Mouse (Mus musculus) megakaryocyte, embryonic 14.5 days (primary cell): ENCODE measurements around the gene Xpo1. TPM values are rescaled to one million over a fixed set of nuclear protein-coding genes. Genes with fewer than 3 reads are reported as not detected.
A peak's percentile ranks its signal among the peaks of the same experiment; 100 is the strongest.

Source experiments
- H3K27me3 ChIP-seq: replicated peaks from 2 replicates; pipeline ENCODE3; 2012; ENCODE audit warnings: inconsistent platforms
- H3K36me3 ChIP-seq: replicated peaks from 2 replicates; pipeline ENCODE3; 2012; ENCODE audit warnings: low read length, inconsistent platforms, mixed read lengths
- H3K4me1 ChIP-seq: 2 replicates; pipeline ENCODE4 v1.6.1; 2012; ENCODE audit warnings: inconsistent platforms
- H3K4me3 ChIP-seq: replicated peaks from 2 replicates; pipeline ENCODE3; 2012; ENCODE audit warnings: moderate library complexity, mild to moderate bottlenecking, inconsistent platforms
- H3K9me3 ChIP-seq: 2 replicates; pipeline ENCODE4 v1.6.1; 2012; ENCODE audit warnings: inconsistent platforms
- FLI1 ChIP-seq: IDR thresholded peaks from 2 replicates; pipeline ENCODE4 v1.6.1; 2012; ENCODE audit warnings: low read length, inconsistent platforms, mixed read lengths
- GATA1 ChIP-seq: IDR thresholded peaks from 3 replicates; pipeline ENCODE4 v1.6.1; 2012; ENCODE audit warnings: mixed read lengths, low read length, inconsistent platforms, borderline replicate concordance
- polyA plus RNA-seq: library from polyadenylated mRNA; stranded (reverse); fragments of >175 nt; gene quantifications from 2 replicates; pipeline ENCODE4 v1.2.3, GENCODE M21; 2012; ENCODE audit warnings: low replicate concordance; ENCODE audit not compliant: insufficient read depth

The Xpo1 gene
- 3.2 and 4.6 TPM in 2 replicates for polyA plus RNA-seq

DNA sequence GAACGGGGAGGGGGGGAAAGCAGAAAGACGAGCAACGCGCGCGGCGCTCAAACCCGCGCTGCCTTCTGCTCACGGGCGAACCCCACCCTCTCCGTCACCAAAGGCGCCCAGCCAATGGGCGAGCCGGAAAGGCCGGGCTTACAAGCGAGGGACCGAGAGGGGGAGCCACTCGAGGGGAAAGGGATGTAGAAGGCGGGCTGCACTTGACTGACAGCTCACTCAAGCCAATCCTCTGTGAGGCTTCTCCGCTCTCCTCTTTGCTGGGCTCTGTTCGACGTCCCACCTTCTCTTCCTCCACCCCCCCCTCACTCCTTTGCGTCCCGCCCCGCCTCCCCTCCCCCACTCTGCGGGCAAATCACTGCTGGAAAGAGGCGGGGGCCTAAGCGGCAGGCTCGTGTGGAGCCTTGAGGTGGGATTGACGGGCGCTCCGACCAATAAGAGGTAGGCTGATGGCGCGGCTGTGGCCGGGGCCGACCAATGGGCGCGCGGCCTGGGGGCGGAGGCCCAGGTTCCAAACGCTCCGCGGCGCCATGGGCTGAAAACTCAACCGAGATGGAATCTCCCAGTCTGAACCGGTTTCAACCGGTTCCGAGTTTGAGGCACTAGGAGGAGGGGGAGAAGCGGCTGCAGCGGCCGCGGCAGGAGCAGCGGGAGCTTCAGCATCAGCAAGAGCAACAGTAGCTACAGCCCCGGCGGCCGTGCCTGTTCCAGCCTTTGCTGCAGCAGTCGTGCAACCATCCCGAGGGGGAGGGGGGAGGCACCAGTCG is at the start of gene Xpo1:
Gene Xpo1, plus strand, starts transcription at position 615 of the 767 bp plus-strand sequence.
- TF ChIP-seq GATA1 (no peak), FLI1 (no peak)
- H3K4me3 ChIP-seq = peak within 1 kb of the TSS; percentile 99
- H3K27me3 ChIP-seq = no peaks in the 10 kb centered on the region
- H3K9me3 ChIP-seq = no peaks in the 10 kb centered on the region
- H3K36me3 ChIP-seq = peaks cover 12% of the 10 kb centered on the region
- H3K4me1 ChIP-seq = peaks cover 34% of the 10 kb centered on the region

DNA sequence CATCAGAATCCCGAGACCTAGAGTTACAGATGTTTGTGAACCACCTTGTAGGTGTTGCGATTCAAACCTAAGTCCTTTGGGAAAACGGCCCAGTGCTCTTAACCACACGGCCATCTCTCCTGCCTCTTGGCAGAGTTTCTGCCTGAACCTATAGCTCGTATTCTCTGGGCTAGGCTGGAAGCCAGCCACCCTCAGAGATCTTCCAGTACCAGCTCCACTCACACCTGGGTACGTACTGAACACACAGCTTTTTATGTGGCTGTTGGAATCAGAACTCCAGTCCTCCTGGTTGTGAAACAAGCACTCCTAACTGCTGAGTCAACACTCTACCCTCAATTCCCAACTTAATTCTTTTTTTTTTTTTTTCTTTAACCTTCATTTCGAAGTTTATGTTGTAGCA is 46.1 kb upstream of the Xpo1 start:
- TF ChIP-seq FLI1 = no peak
- no peak for TF ChIP-seq GATA1
- no peak overlapping the region for H3K4me3 ChIP-seq
- H3K4me1 ChIP-seq = peaks cover 3% of the 10 kb centered on the region; the same call in 1 of the 2 replicates
- no peaks in the 10 kb centered on the region for H3K36me3 ChIP-seq
- H3K27me3 ChIP-seq = no peaks in the 10 kb centered on the region
- no peaks in the 10 kb centered on the region for H3K9me3 ChIP-seq

DNA sequence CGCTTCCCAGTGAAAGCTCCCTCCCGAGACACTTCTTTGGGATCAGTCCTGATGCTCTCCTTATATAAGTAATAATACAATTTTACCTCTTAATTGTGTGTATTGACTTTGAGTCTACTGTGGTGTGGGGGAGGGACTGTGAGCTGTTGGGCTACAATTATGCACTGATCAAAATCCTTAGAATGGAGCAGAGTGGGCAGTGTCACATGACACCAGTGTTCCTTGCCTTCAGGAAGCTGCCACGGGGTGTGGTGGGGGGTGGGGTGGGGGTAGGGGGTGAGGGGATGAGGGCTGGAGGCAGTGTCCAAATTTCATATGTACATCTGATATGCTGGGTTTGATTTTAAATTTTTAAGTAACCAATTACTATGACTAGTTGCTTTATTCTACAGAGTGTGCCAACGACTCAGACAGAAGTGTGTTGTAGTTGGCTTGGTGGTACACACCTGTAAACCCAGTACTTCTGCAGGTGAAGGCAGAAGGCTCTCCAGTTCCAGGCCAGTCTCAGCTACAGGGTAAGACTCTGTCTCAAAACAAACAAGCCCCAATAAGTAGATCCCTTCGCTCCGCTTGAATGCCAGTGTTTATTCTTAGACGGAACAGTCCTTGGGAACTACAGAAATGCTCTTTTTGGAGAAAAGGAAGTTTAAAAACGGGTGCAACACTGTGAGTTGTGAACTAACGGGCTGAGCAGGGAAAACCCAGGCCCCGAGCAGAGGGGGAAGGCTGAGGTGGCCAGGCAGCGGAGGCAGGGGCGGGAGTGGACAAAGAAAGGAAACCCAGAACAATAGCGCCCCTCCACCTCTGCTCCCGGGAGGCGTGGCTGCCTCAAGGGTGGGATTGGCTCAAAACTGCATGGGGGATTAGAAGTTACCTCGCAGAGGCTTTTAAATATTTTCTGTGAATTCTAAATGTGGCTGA is 45.0 kb upstream of the Xpo1 start:
- H3K4me1 ChIP-seq = peaks cover 3% of the 10 kb centered on the region; the same call in 1 of the 2 replicates
- H3K4me3 ChIP-seq = peak overlapping the region; percentile 14
- no peaks in the 10 kb centered on the region for H3K27me3 ChIP-seq
- no peaks in the 10 kb centered on the region for H3K9me3 ChIP-seq
- TF ChIP-seq FLI1 (no peak), GATA1 (no peak)
- no peaks in the 10 kb centered on the region for H3K36me3 ChIP-seq

DNA sequence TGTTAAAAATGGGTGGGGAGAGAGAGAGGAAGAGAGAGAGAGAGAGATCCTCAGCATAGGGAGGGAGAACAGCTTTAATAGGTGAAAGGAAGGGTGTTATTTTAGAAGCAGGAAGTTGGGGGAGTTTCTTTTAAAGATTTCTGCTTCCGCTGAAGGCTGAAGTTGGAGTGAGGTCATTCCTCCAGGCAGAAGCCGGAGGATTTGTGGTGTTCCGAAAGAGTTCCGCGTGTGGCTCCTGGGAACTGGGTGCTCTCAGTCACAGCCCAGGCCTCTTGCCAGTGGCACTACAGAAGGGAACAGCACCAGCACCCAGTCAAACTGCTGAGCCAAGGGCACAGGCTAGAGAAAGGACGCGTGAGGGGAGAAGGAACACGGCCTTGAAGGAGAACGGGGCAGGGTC is 38.4 kb upstream of the Xpo1 start:
- Histone ChIP-seq H3K36me3 (no peaks in the 10 kb centered on the region), H3K4me3 (no peak overlapping the region), H3K27me3 (no peaks in the 10 kb centered on the region), H3K9me3 (peaks cover 3% of the 10 kb centered on the region), H3K4me1 (no peaks in the 10 kb centered on the region)
- no peak for TF ChIP-seq GATA1
- no peak for TF ChIP-seq FLI1

DNA sequence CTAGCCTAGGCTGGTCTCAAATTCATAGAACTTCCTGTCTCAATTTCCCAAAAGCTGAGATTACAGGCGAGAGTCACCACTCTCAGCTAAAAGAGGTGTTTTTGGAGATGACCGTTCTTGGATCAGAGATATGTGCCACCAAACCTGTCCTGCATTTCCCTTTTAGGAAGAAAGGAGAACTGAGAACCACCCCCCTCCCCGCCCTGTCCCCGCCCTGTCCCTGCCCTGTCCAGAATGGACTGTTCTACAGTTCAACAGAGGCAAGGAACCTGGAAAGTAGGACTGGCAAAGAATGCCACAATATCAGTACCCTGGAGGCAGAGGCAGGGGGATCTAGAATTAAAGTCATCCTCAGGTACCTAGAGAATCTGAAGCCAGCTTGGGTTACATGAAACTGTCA is 19.8 kb upstream of the Xpo1 start:
- H3K27me3 ChIP-seq = no peaks in the 10 kb centered on the region
- H3K4me3 ChIP-seq = no peak overlapping the region
- H3K4me1 ChIP-seq = 0 out of 2 replicates have a peak, but pooled peaks cover 3% of the 10 kb centered on the region
- H3K9me3 ChIP-seq = no peaks in the 10 kb centered on the region
- TF ChIP-seq GATA1 (no peak), FLI1 (no peak)
- no peaks in the 10 kb centered on the region for H3K36me3 ChIP-seq

DNA sequence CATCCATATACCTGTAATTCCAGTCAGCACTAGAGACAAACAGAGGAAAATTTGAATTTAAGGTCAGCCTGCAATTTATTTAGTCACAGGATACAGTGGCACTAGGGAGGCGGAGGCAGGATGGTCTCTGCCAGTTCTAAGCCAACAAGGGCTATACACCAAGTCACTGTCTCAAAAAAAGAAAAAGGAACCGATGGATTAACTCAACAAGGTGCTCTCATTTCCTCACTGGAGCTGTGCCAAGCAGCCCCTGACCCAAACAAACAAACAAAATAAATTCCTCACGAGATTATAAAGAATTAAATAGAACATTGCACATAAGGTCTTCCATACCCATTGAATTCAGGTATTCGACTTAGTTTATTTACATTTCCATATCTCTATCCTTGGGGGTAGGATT is 1.9 kb upstream of the Xpo1 start:
- TF ChIP-seq FLI1 = no peak
- TF ChIP-seq GATA1 = no peak
- peaks cover 19% of the 10 kb centered on the region for H3K4me1 ChIP-seq
- H3K4me3 ChIP-seq = no peak overlapping the region
- H3K36me3 ChIP-seq = peaks cover under 1% of the 10 kb centered on the region
- H3K9me3 ChIP-seq = no peaks in the 10 kb centered on the region
- H3K27me3 ChIP-seq = no peaks in the 10 kb centered on the region

DNA sequence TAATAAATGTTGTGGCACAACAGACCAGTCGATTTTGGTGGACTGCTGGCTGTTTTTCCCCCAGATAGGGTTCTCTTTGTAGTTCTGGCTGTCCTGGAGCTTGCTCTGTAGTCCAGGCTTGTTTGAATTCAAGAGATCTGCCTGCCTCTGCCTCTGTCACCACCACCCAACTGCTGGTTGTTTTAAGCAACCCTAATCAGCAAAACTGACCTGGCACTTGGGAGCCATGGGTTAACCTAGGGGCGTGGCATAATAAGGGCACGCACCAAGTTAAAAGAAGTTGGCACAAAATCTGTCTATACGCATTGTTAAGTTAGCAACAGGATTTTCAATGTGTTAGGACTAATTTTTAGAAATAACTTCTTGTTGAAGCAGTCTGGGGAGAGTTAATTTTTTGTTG is 1.3 kb upstream of the Xpo1 start:
- Histone ChIP-seq H3K4me3 (peak overlapping the region; percentile 99), H3K9me3 (no peaks in the 10 kb centered on the region), H3K36me3 (peaks cover 5% of the 10 kb centered on the region), H3K27me3 (no peaks in the 10 kb centered on the region), H3K4me1 (peaks cover 25% of the 10 kb centered on the region)
- TF ChIP-seq FLI1 = no peak
- TF ChIP-seq GATA1 = no peak

DNA sequence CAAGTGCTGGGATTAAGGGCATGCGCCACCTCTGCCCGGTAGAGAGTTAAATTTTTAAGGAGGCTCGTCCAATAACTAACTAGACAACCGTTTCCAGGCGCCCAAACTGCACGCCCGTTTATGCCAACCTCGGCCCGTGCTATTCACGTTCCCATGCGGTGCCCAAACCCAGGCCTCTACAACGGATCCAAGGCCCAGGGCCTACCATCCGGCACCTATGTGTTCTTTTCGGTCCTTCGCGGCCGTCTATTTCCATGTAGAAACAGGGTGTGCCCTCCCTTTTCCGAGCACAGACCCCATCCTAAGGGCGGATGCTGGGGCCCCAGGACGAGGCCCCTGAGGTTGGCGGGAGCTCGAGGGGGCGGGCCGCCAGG is 801 bp upstream of the Xpo1 start:
- no peaks in the 10 kb centered on the region for H3K27me3 ChIP-seq
- peak overlapping the region; percentile 99 for H3K4me3 ChIP-seq
- no peaks in the 10 kb centered on the region for H3K9me3 ChIP-seq
- H3K4me1 ChIP-seq = peaks cover 28% of the 10 kb centered on the region
- no peak for TF ChIP-seq FLI1
- no peak for TF ChIP-seq GATA1
- H3K36me3 ChIP-seq = peaks cover 7% of the 10 kb centered on the region

DNA sequence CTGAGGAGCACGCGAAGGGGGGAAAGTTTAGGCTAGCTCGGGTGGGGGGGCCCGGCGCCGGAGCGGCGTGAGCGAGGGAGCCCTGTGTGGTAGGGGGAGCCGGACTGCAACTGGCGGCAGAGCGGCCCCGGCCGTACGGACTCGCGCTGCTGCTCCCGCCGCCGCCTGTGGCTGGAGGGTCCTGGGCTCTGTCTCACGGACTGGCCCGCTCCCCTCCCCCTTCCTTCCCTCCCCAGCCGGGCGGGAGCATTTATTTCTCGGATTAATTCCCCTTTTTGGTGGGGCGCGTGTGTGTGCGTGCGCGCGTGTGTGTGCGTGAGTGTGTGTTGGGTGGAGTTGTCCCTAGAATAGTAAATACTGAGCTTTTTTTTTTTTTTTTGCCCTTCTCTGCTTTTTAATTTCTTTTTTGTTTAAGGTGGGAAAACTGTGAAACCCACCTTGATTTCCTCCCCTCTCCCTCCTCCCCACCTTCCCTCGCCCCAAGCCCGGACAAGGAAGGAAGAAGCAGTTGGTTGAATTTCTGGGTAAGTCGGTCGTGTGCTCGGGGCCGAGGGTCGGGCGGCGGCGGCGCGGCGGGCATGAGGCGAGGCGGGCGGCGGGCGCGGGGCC is 457 bp downstream of the Xpo1 start:
- peak overlapping the region; percentile 99 for H3K4me3 ChIP-seq
- no peaks in the 10 kb centered on the region for H3K9me3 ChIP-seq
- H3K27me3 ChIP-seq = no peaks in the 10 kb centered on the region
- peaks cover 13% of the 10 kb centered on the region for H3K36me3 ChIP-seq
- H3K4me1 ChIP-seq = peaks cover 37% of the 10 kb centered on the region
- TF ChIP-seq GATA1 = no peak
- no peak for TF ChIP-seq FLI1
